Mouse (Mus musculus) limb, embryonic 11.5 days (tissue): ENCODE measurements at regions not wholly inside any gene's neighbourhood (a gene's known extent, or its start where the extent isn't known, plus 50 kb on each side); places are given as distances from the start of the nearest gene placed in this dataset.
A peak's percentile ranks its signal among the peaks of the same experiment; 100 is the strongest.

Experiments used
- ATAC-seq: fragments of 200-750 bp; cut with Nextera tagmentation; 2 replicates; pipeline ENCODE4 v1.8.0; 2017; ENCODE audit warnings: low read depth; ENCODE audit not compliant: insufficient number of reproducible peaks, low FRiP score, low TSS enrichment
- DNase-seq: peaks from one replicate; pipeline ENCODE4 v3.0.0-alpha.2; 2015; ENCODE audit warnings: low spot score
- H3K27ac ChIP-seq: fragments of 300-500 bp; sonication (generic); replicated peaks from 2 replicates; pipeline ENCODE4 v1.5.1; 2014; ENCODE audit warnings: low read depth, mild to moderate bottlenecking, low read length
- H3K27me3 ChIP-seq: fragments of 300-500 bp; sonication (generic); 2 replicates; pipeline ENCODE4 v1.6.1; 2014; ENCODE audit warnings: mild to moderate bottlenecking, low read length, mixed read lengths; ENCODE audit not compliant: control insufficient read depth, insufficient read depth
- H3K36me3 ChIP-seq: fragments of 300-500 bp; sonication (generic); 2 replicates; pipeline ENCODE4 v1.6.1; 2014; ENCODE audit warnings: mild to moderate bottlenecking, low read length, moderate library complexity, mixed read lengths; ENCODE audit not compliant: control insufficient read depth, insufficient read depth
- H3K4me1 ChIP-seq: fragments of 300-500 bp; sonication (generic); 2 replicates; pipeline ENCODE4 v1.6.1; 2014; ENCODE audit warnings: low read length, mixed read lengths; ENCODE audit not compliant: control insufficient read depth, insufficient read depth
- H3K4me2 ChIP-seq: fragments of 300-500 bp; sonication (generic); 2 replicates; pipeline ENCODE4 v1.6.1; 2014; ENCODE audit warnings: low read depth, mild to moderate bottlenecking, moderate library complexity; ENCODE audit not compliant: severe bottlenecking
- H3K4me3 ChIP-seq: fragments of 300-500 bp; sonication (generic); 2 replicates; pipeline ENCODE4 v1.5.1; 2014; ENCODE audit warnings: low read depth, low read length
- H3K9ac ChIP-seq: fragments of 300-500 bp; sonication (generic); 2 replicates; pipeline ENCODE4 v1.6.1; 2014; ENCODE audit warnings: mild to moderate bottlenecking, low read length
- H3K9me3 ChIP-seq: fragments of 300-500 bp; sonication (generic); 2 replicates; pipeline ENCODE4 v1.6.1; 2016; ENCODE audit warnings: low read length; ENCODE audit not compliant: control insufficient read depth
- WGBS: fragments of 180-500 bp; shearing (Covaris S2); extraction: QIAGEN DNeasy Blood & Tissue Kit; methylation state at CpG from one replicate; pipeline ENCODE4 v1.1.7; 2014; 5-methylcytosine and 5-hydroxymethylcytosine counted together

- Histone ChIP-seq H3K4me3 (no peak overlapping the region), H3K27ac (no peak overlapping the region), H3K9me3 (peaks cover 2% of the 10 kb centered on the region; the same call in 1 of the 2 replicates), H3K9ac (no peak overlapping the region), H3K36me3 (no peaks in the 10 kb centered on the region), H3K4me1 (no peaks in the 10 kb centered on the region), H3K27me3 (no peaks in the 10 kb centered on the region), H3K4me2 (no peak overlapping the region)
- no peak for DNase-seq
- 46% methylated on average over 7 of the region's 7 CpGs for WGBS
- no peak for ATAC-seq
Measured at GRCm38 (mm10) chr14:120102010-120102748, 59.9 kb upstream of the Oxgr1 start.

- no peak for ATAC-seq
- H3K9me3 ChIP-seq, result peaks cover 2% of the 10 kb centered on the region; the same call in 1 of the 2 replicates
- no peak for DNase-seq
- 4% methylated on average over 1 of the region's 1 CpGs for WGBS
- no peak overlapping the region for H3K9ac ChIP-seq
- no peaks in the 10 kb centered on the region for H3K36me3 ChIP-seq
- no peak overlapping the region for H3K27ac ChIP-seq
- H3K4me2 ChIP-seq, result no peak overlapping the region
- no peak overlapping the region for H3K4me3 ChIP-seq
- no peaks in the 10 kb centered on the region for H3K4me1 ChIP-seq
- no peaks in the 10 kb centered on the region for H3K27me3 ChIP-seq
Measured at GRCm38 (mm10) chr14:120102749-120103142, 60.5 kb upstream of the Oxgr1 start.

- Histone ChIP-seq H3K36me3 (no peaks in the 10 kb centered on the region), H3K4me1 (no peaks in the 10 kb centered on the region), H3K4me2 (no peak overlapping the region), H3K27ac (no peak overlapping the region), H3K9ac (no peak overlapping the region), H3K4me3 (no peak overlapping the region), H3K27me3 (no peaks in the 10 kb centered on the region), H3K9me3 (no peaks in the 10 kb centered on the region)
- ATAC-seq (no peak), DNase-seq (no peak)
- 93% methylated on average over 1 of the region's 1 CpGs for WGBS
Measured at GRCm38 (mm10) chr14:120109846-120110245, 67.6 kb upstream of the Oxgr1 start.

- H3K27ac ChIP-seq, result no peak overlapping the region
- H3K9ac ChIP-seq, result no peak overlapping the region
- no peaks in the 10 kb centered on the region for H3K36me3 ChIP-seq
- no peaks in the 10 kb centered on the region for H3K9me3 ChIP-seq
- H3K27me3 ChIP-seq, result no peaks in the 10 kb centered on the region
- ATAC-seq, result no peak
- H3K4me3 ChIP-seq, result no peak overlapping the region
- H3K4me1 ChIP-seq, result no peaks in the 10 kb centered on the region
- no peak for DNase-seq
- H3K4me2 ChIP-seq, result no peak overlapping the region
- 91% methylated on average over 4 of the region's 4 CpGs for WGBS
Measured at GRCm38 (mm10) chr14:120113316-120113715, 71.1 kb upstream of the Oxgr1 start.

GRCm38 (mm10) chr14:120118582-120118981, 76.3 kb upstream of the Oxgr1 start:
- Histone ChIP-seq H3K27ac (no peak overlapping the region), H3K36me3 (no peaks in the 10 kb centered on the region), H3K4me2 (no peak overlapping the region), H3K9ac (no peak overlapping the region), H3K9me3 (no peaks in the 10 kb centered on the region), H3K4me3 (no peak overlapping the region), H3K27me3 (no peaks in the 10 kb centered on the region), H3K4me1 (no peaks in the 10 kb centered on the region)
- DNase-seq, result peak; percentile 13
- ATAC-seq, result no peak
- 87% methylated on average over 7 of the region's 7 CpGs for WGBS

GRCm38 (mm10) chr14:120119094-120119501, 76.9 kb upstream of the Oxgr1 start:
- Histone ChIP-seq H3K9me3 (no peaks in the 10 kb centered on the region), H3K27me3 (no peaks in the 10 kb centered on the region), H3K9ac (no peak overlapping the region), H3K4me1 (no peaks in the 10 kb centered on the region), H3K4me2 (no peak overlapping the region), H3K4me3 (no peak overlapping the region), H3K27ac (no peak overlapping the region), H3K36me3 (no peaks in the 10 kb centered on the region)
- WGBS, result 93% methylated on average over 5 of the region's 5 CpGs
- DNase-seq (peak; percentile 14), ATAC-seq (no peak)

- 74% methylated on average over 5 of the region's 5 CpGs for WGBS
- Histone ChIP-seq H3K27ac (no peak overlapping the region), H3K27me3 (no peaks in the 10 kb centered on the region), H3K9me3 (no peaks in the 10 kb centered on the region), H3K9ac (no peak overlapping the region), H3K4me2 (no peak overlapping the region), H3K4me3 (no peak overlapping the region), H3K4me1 (no peaks in the 10 kb centered on the region), H3K36me3 (no peaks in the 10 kb centered on the region)
- DNase-seq (no peak), ATAC-seq (no peak)
Measured at GRCm38 (mm10) chr14:120119506-120119905, 77.3 kb upstream of the Oxgr1 start.

GRCm38 (mm10) chr14:120120261-120120660, 78.0 kb upstream of the Oxgr1 start:
- 93% methylated on average over 5 of the region's 5 CpGs for WGBS

GRCm38 (mm10) chr14:120125315-120125714, 83.1 kb upstream of the Oxgr1 start:
- no peak overlapping the region for H3K27ac ChIP-seq
- no peak overlapping the region for H3K4me3 ChIP-seq
- no peaks in the 10 kb centered on the region for H3K36me3 ChIP-seq
- no peaks in the 10 kb centered on the region for H3K27me3 ChIP-seq
- no peaks in the 10 kb centered on the region for H3K4me1 ChIP-seq
- DNase-seq (peak; percentile 9), ATAC-seq (no peak)
- H3K9ac ChIP-seq, result no peak overlapping the region
- no peaks in the 10 kb centered on the region for H3K9me3 ChIP-seq
- WGBS, result 87% methylated on average over 5 of the region's 5 CpGs
- H3K4me2 ChIP-seq, result no peak overlapping the region

More at GRCm38 (mm10) chr14:120120261-120120660, 78.0 kb upstream of the Oxgr1 start:
- Histone ChIP-seq H3K9me3 (no peaks in the 10 kb centered on the region), H3K36me3 (no peaks in the 10 kb centered on the region), H3K9ac (no peak overlapping the region), H3K27ac (no peak overlapping the region), H3K4me2 (no peak overlapping the region), H3K4me3 (no peak overlapping the region), H3K4me1 (no peaks in the 10 kb centered on the region), H3K27me3 (no peaks in the 10 kb centered on the region)
- DNase-seq (no peak), ATAC-seq (no peak)
